Mouse (Mus musculus): ENCODE data around the gene Rptor.

DNA sequence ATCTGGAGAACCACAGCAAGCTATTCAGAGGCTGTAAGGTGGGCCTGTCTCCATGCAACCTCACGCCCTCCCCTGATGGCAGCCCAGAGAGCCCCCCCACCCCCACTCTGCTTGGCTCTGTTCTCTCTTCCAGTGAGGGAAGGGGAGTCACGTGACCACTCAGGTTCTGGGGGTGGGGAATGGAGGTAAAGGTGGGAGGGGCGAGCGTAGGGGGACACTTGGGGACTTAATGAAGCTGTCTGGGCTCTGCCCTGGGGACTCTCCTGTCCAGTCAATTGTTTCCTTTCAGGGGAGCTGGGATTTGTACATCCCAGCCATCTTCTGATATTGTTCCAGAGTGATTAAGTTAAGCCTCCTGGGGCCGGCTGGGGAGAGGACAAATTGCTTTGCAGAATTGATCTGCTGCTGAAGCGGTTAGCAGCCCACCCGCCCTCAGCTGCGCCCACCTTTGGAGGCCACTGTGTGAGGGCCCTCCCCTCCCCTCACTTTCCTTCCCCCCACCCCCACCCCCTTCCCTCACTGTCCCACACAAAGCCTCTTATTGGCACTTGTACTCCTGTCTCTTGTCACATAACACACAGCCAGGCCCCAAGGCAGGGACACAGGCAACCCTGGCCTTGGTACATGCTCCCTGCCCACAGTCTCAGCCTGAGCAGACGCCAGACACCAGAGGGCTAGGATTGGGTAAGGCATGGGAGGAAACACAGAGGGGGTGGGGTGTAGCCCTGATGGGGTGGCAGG lies 43.7 kb upstream of the Rptor start:
- no peak for TF ChIP-seq CTCF (IDR thresholded peaks at IDR 0.05; ENCODE audit: low read depth)
- TF ChIP-seq EP300 (IDR thresholded peaks at IDR 0.05; ENCODE audit: low read depth) = no peak
